Mouse (Mus musculus) liver, embryonic 14 days (tissue): ENCODE measurements around the gene Mtfp1. TPM values are rescaled to one million over a fixed set of nuclear protein-coding genes. Genes with fewer than 3 reads are reported as not detected.

Experiments
- polyA plus RNA-seq: library from polyadenylated mRNA; depleted of rRNA; stranded (reverse); fragments of >200 nt; gene quantifications from 2 replicates; pipeline ENCODE4 v1.2.3, GENCODE M21; 2012; rRNA removed

Mtfp1 gene
- 13.6 and 14.1 TPM in 2 replicates for polyA plus RNA-seq

GRCm38 (mm10) chr11:4095171-4096053 is at the start of gene Mtfp1:
TSS of gene Mtfp1 (minus strand) at chr11:4095445.

GRCm38 (mm10) chr11:4134986-4135935 is 40.0 kb upstream of the Mtfp1 start, which contains the start of gene Rnf215:
TSS of gene Rnf215 (plus strand) at chr11:4135202.

DNA sequence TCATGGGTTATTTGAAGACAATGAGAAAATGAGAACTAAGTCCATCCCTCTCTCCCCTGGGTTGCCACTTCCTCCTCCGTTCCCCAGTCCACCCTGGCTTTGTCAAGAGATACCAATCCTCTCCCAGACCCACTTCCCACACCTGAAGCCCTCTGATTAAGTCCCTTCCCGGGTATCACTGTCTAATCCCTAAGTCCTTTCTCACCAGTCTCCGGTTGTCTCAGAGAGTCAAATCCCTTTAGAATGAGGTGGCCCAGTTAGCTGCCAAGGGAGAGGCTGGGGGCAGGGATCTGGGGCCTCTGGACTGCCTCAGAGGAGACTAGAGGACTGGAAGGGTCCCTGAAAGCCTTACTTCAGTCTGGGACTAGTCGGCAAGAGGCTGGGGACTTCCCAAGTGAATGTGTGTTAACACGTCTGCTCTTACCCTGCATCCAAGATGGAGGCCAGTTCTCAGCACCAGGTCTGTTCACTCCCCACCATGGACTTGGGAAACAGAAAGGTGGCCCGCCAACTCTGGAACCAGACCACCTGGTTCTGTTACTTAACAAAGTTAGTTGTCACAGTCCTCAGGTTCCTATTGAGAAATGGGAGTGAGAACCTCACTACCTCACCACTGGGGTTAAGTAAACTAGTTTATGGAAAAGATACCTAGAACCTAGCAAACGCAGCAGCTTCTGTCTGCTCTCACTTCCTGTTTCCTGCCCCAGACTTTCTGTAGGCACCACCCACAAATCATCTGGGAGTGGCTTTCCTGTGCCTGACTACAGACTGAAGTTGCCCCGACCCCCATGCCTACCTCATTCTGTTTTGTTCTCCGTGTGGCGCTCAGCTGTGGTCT is 27.7 kb upstream of the Mtfp1 start, which contains the start of gene Sec14l2:
Gene Sec14l2, minus strand, starts transcription at position 674 of the 838 bp plus-strand sequence.

GRCm38 (mm10) chr11:4064627-4065122 is 30.6 kb downstream of the Mtfp1 start, which contains the start of gene Sec14l3:
TSS of gene Sec14l3 (plus strand) at chr11:4064841.

Other genes starting within 250 kb of the Mtfp1 start
- gene Osbp2, start 231.5 kb downstream of the Mtfp1 start, polyA plus RNA-seq = 0.05 and 0.07 TPM in 2 replicates
- gene 4921536K21Rik, start 200.3 kb downstream of the Mtfp1 start, polyA plus RNA-seq = 0.03 TPM in 2 replicates
- 0.14 and 0.17 TPM in 2 replicates for gene Dusp18, start 200.2 kb downstream of the Mtfp1 start, polyA plus RNA-seq
- 0.27 and 0.32 TPM in 2 replicates for gene Slc35e4, start 180.8 kb downstream of the Mtfp1 start, polyA plus RNA-seq
- 12.6 and 15.1 TPM in 2 replicates for gene Tcn2, start 163.3 kb downstream of the Mtfp1 start, polyA plus RNA-seq
- gene Pes1, start 131.5 kb downstream of the Mtfp1 start, polyA plus RNA-seq = 37.2 and 39.6 TPM in 2 replicates
- not detected in 2 replicates for gene 4930556J24Rik, start 118.7 kb downstream of the Mtfp1 start, polyA plus RNA-seq
- 0.90 and 1.0 TPM in 2 replicates for gene Gal3st1, start 111.8 kb downstream of the Mtfp1 start, polyA plus RNA-seq
- gene Sec14l4, start 64.0 kb downstream of the Mtfp1 start, polyA plus RNA-seq = 0.99 and 1.0 TPM in 2 replicates
- not detected in 2 replicates for gene Sec14l3, start 30.6 kb downstream of the Mtfp1 start, polyA plus RNA-seq
- gene Sec14l2, start 28.0 kb upstream of the Mtfp1 start, polyA plus RNA-seq = 9.1 and 9.8 TPM in 2 replicates
- gene Rnf215, start 39.8 kb upstream of the Mtfp1 start, polyA plus RNA-seq = 4.6 and 5.5 TPM in 2 replicates
- 0.90 and 0.99 TPM in 2 replicates for gene Ccdc157, start 64.8 kb upstream of the Mtfp1 start, polyA plus RNA-seq
- 19.2 and 20.7 TPM in 2 replicates for gene Sf3a1, start 64.9 kb upstream of the Mtfp1 start, polyA plus RNA-seq
- 6.1 TPM in 2 replicates for gene Tbc1d10a, start 91.3 kb upstream of the Mtfp1 start, polyA plus RNA-seq
- gene Castor1, start 122.8 kb upstream of the Mtfp1 start, polyA plus RNA-seq = 0.94 and 0.98 TPM in 2 replicates
- gene Osm, start 141.0 kb upstream of the Mtfp1 start, polyA plus RNA-seq = 0.59 and 0.83 TPM in 2 replicates
- 0.01 and 0.02 TPM in 2 replicates for gene Lif, start 162.1 kb upstream of the Mtfp1 start, polyA plus RNA-seq